Mouse (Mus musculus) kidney, adult 2 months (tissue): ENCODE data around the gene Magi1.

Source experiments
- CTCF ChIP-seq: fragments of 200-500 bp; conservative IDR thresholded peaks from 2 replicates; pipeline ENCODE4 v1.5.1; 2011; ENCODE audit warnings: low read depth, mild to moderate bottlenecking, control low read depth, low read length, moderate library complexity, mixed read lengths; ENCODE audit not compliant: insufficient read depth, insufficient read length
- POLR2A ChIP-seq: fragments of 200-500 bp; IDR thresholded peaks from one replicate; pipeline ENCODE4 v1.6.1; 2011; ENCODE audit warnings: low read depth, low read length, control low read depth

DNA sequence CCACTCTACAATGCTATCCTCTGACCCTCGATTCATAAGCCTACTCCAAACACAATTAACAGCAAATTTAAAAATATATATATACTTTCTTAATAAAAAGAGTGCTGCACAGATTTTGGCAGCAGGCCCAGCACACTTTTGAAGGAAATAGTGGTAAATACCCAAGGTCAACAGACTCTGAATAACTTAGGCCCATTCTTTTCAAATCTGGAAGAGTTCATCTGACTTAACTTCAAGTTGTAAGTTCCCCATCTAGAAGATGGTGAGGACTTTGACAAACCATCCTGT lies 137.6 kb downstream of the Magi1 start:
- TF ChIP-seq CTCF (no peak), POLR2A (no peak)
